Mouse (Mus musculus) testis, adult 2 months (tissue): ENCODE data around the gene Npvf.

ENCODE experiments used
- CTCF ChIP-seq: fragments of 200-500 bp; IDR thresholded peaks from 2 replicates; pipeline ENCODE4 v1.5.1; 2012; ENCODE audit warnings: low read depth, mild to moderate bottlenecking, inconsistent platforms, low read length, moderate library complexity; ENCODE audit not compliant: control insufficient read depth, insufficient read depth, insufficient replicate concordance
- POLR2A ChIP-seq: fragments of 200-500 bp; IDR thresholded peaks from 2 replicates; pipeline ENCODE4 v1.6.1; 2012; ENCODE audit warnings: low read depth, mild to moderate bottlenecking, inconsistent platforms, low read length, moderate library complexity; ENCODE audit not compliant: control insufficient read depth

- TF ChIP-seq POLR2A (no peak), CTCF (no peak)
Measured at GRCm38 (mm10) chr6:50680224-50681215, 26.3 kb upstream of the Npvf start.
